Mouse (Mus musculus) embryonic facial prominence, embryonic 10.5 days (tissue): ENCODE measurements at regions not wholly inside any gene's neighbourhood (a gene's known extent, or its start where the extent isn't known, plus 50 kb on each side); places are given as distances from the start of the nearest gene placed in this dataset.

Source experiments
- DNase-seq: peaks from one replicate; pipeline ENCODE4 v3.0.0-alpha.2; 2017; ENCODE audit warnings: low spot score
- H3K27ac ChIP-seq: fragments of 300-500 bp; sonication (generic); replicated peaks from 2 replicates; pipeline ENCODE4 v1.5.1; 2016; ENCODE audit warnings: mild to moderate bottlenecking
- H3K27me3 ChIP-seq: fragments of 300-500 bp; sonication (generic); replicated peaks from 2 replicates; pipeline ENCODE4 v1.6.1; 2016; ENCODE audit warnings: low read depth, mild to moderate bottlenecking; ENCODE audit not compliant: poor library complexity, severe bottlenecking
- H3K36me3 ChIP-seq: fragments of 300-500 bp; sonication (generic); replicated peaks from 2 replicates; pipeline ENCODE4 v1.6.1; 2016; ENCODE audit warnings: mild to moderate bottlenecking, moderate library complexity
- H3K4me1 ChIP-seq: fragments of 300-500 bp; sonication (generic); 2 replicates; pipeline ENCODE4 v1.6.1; 2016
- H3K4me3 ChIP-seq: fragments of 300-500 bp; sonication (generic); 2 replicates; pipeline ENCODE4 v1.5.1; 2016; ENCODE audit warnings: mild to moderate bottlenecking, moderate library complexity
- H3K9me3 ChIP-seq: fragments of 300-500 bp; sonication (generic); 2 replicates; pipeline ENCODE4 v1.6.1; 2016; ENCODE audit warnings: mild to moderate bottlenecking
- WGBS: fragments of 180-500 bp; shearing (Covaris S2); methylation state at CpG from one replicate; pipeline ENCODE4 v1.1.7; 2016; 5-methylcytosine and 5-hydroxymethylcytosine counted together

GRCm38 (mm10) chr1:120946349-120946748, 344.1 kb downstream of the En1 start:
- 84% methylated on average over 4 of the region's 4 CpGs for WGBS
- no peaks in the 10 kb centered on the region for H3K9me3 ChIP-seq
- H3K27me3 ChIP-seq, result no peaks in the 10 kb centered on the region
- H3K27ac ChIP-seq, result no peak overlapping the region
- no peak overlapping the region for H3K4me3 ChIP-seq
- no peaks in the 10 kb centered on the region for H3K4me1 ChIP-seq
- no peaks in the 10 kb centered on the region for H3K36me3 ChIP-seq
- DNase-seq, result no peak

DNA sequence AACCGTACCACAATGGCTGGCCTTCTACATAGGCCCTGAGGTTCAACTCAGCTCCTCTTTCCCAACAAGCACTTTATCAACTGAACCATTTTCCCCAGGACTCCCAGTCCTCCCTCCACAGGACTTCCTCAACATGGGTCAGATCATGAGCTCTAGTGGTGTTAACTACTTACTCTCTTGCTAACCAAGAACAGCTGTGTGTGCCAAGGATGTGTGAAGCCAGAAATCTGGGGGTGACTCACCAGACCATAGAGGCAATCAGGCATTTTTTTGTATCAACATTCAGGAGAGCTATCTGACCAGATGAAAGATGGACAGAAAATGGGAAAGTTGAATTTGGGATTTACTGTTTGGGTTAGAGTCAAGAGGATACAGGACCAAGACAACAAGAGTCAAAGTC, 359.0 kb downstream of the En1 start:
- Histone ChIP-seq H3K27me3 (peaks cover 45% of the 10 kb centered on the region), H3K9me3 (no peaks in the 10 kb centered on the region), H3K27ac (no peak overlapping the region), H3K36me3 (no peaks in the 10 kb centered on the region), H3K4me3 (no peak overlapping the region), H3K4me1 (peaks cover 11% of the 10 kb centered on the region)
- WGBS, result 59% methylated on average over 1 of the region's 1 CpGs
- no peak for DNase-seq

DNA sequence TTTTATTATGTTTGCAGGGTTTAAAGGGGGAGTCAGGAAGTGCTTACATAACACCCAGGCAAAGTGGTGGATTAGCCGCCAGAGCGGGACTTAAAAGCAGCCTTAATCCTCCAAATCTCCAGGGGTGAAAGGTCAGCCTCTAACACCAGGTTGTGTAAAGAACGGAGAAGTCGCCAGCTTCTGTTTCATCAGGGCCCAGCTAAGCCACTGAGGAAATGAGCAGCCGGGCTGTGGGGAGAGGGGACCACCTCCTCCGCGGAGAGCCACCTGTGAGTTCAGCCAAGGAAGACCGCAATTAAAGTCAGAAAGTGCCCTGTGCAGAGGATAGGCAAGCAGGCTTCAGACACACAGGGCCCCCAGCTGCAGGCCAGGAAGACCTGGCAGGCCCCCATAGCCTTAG, 359.8 kb downstream of the En1 start:
- Histone ChIP-seq H3K4me3 (no peak overlapping the region), H3K4me1 (peaks cover 11% of the 10 kb centered on the region), H3K27ac (no peak overlapping the region), H3K27me3 (peaks cover 51% of the 10 kb centered on the region), H3K9me3 (no peaks in the 10 kb centered on the region), H3K36me3 (no peaks in the 10 kb centered on the region)
- 3% methylated on average over 8 of the region's 8 CpGs for WGBS
- DNase-seq, result peak; percentile 61

DNA sequence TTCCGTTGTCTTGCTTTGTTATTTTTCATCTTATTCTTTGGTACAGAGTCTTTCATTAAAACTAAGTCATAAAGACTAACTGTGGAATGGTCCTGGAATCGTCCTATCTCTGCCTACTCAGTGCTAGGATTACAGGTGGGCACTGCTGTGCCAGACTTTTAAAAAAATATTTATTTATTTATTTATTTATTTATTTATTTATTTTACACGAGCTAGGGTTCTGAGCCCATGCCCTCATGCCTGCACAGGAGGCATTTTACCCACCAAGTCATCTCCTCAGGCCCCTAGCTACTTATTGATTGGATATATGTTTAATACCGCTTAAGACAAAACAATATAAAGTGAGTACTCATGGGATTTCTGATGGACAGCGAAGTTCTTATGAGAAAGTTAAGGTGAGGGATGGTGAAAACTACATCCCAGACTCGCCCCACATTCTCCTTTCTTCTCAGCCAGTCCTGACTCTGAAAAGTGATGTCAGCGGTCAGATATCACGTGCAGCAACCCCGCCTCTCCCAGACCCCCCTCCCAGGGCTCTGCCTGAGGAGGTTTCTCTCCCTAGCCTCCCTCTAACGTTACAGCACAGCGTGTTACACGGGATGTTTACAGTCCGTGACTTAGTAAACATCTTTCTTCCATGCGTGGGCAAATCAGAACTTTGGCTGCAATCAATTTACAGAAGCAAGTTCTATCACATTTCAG, 361.4 kb downstream of the En1 start:
- WGBS, result 27% methylated on average over 14 of the region's 14 CpGs
- H3K4me3 ChIP-seq, result peak overlapping the region; percentile 35
- DNase-seq, result peak; percentile 66
- peaks cover 11% of the 10 kb centered on the region for H3K4me1 ChIP-seq
- no peaks in the 10 kb centered on the region for H3K9me3 ChIP-seq
- H3K36me3 ChIP-seq, result no peaks in the 10 kb centered on the region
- peaks cover 52% of the 10 kb centered on the region for H3K27me3 ChIP-seq
- no peak overlapping the region for H3K27ac ChIP-seq

GRCm38 (mm10) chr1:120964179-120964517, 361.9 kb downstream of the En1 start:
- H3K27me3 ChIP-seq, result peaks cover 56% of the 10 kb centered on the region
- H3K9me3 ChIP-seq, result no peaks in the 10 kb centered on the region
- 55% methylated on average over 17 of the region's 17 CpGs for WGBS
- no peak for DNase-seq
- H3K4me3 ChIP-seq, result peak overlapping the region; percentile 35
- H3K36me3 ChIP-seq, result no peaks in the 10 kb centered on the region
- no peak overlapping the region for H3K27ac ChIP-seq
- H3K4me1 ChIP-seq, result peaks cover 11% of the 10 kb centered on the region

DNA sequence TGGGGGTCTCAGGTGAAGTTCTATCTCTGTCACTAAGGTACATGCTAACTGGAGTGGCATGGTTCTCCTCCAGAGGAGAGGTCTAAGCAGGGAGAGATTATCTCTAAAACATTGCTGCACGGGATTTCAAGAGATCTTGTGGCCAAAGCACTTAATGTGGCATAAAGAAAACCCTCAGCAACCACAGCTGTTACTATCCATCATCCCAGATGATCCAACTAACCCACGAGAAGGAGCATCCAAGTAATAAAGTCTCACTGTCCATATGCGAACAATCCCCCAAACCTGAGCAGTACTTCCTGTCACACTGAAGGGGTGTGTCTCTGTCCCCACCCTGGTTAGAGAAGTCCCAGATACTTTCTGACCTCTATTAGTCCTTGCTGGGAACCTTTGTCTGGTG, 363.9 kb downstream of the En1 start:
- Histone ChIP-seq H3K4me3 (no peak overlapping the region), H3K4me1 (peaks cover 11% of the 10 kb centered on the region), H3K27me3 (peaks cover 44% of the 10 kb centered on the region), H3K36me3 (no peaks in the 10 kb centered on the region), H3K9me3 (no peaks in the 10 kb centered on the region), H3K27ac (no peak overlapping the region)
- DNase-seq, result no peak
- WGBS, result 83% methylated on average over 3 of the region's 3 CpGs

DNA sequence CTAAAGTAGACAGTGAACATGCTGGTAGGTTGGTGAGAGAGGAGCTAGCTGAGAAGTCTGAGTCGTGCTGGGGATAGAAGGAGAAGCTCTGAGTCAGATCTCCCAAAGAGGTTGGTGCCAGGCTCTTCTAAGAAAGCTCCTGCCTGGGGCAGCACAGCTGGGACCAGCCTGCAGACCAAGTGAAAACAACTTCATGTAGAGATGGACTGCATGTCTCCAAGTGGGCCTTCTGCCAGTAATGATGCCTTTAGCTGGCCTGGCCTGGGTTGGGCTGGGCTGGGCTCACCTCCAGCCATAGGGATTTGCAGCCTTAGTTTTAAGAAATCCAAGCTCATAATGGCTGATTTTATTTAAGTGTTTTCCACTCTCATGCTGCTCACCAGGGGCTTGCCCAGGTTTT, 357.7 kb downstream of the Insig2 start:
- H3K27me3 ChIP-seq, result no peaks in the 10 kb centered on the region
- no peaks in the 10 kb centered on the region for H3K4me1 ChIP-seq
- H3K27ac ChIP-seq, result no peak overlapping the region
- H3K4me3 ChIP-seq, result no peak overlapping the region
- whole genome bisulfite sequencing, result 72% methylated on average over 1 of the region's 1 CpGs
- DNase-seq, result no peak
- no peaks in the 10 kb centered on the region for H3K9me3 ChIP-seq
- no peaks in the 10 kb centered on the region for H3K36me3 ChIP-seq

DNA sequence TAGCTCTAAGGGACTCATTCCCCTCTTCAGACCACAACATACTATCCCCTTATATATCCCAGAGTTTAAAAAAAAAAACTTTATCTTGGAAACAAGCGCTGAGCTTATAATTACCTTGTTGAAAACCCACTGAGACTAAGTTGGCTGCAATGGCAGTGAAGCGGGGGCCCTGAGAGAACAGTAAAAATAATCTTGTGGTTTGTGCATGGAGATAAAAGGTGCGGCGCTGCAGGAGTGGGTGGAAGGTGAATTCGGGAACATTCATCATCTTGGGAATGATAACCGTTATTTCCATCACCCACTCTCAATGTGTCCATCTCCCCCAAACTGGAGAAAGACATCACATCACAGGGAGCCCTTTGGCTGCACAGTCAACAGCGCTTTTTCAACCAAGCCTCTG, 327.9 kb downstream of the Insig2 start:
- Histone ChIP-seq H3K4me1 (0 out of 2 replicates have a peak, but pooled peaks cover 6% of the 10 kb centered on the region), H3K36me3 (no peaks in the 10 kb centered on the region), H3K27me3 (0 out of 2 replicates have a peak, but pooled peaks cover 4% of the 10 kb centered on the region), H3K27ac (no peak overlapping the region), H3K4me3 (no peak overlapping the region), H3K9me3 (peaks cover 8% of the 10 kb centered on the region)
- WGBS, result 91% methylated on average over 7 of the region's 7 CpGs
- no peak for DNase-seq

- no peak overlapping the region for H3K4me3 ChIP-seq
- H3K27me3 ChIP-seq, result 0 out of 2 replicates have a peak, but pooled peaks cover 4% of the 10 kb centered on the region
- no peak for DNase-seq
- no peak overlapping the region for H3K27ac ChIP-seq
- peaks cover 8% of the 10 kb centered on the region for H3K9me3 ChIP-seq
- no peaks in the 10 kb centered on the region for H3K36me3 ChIP-seq
- 0 out of 2 replicates have a peak, but pooled peaks cover 6% of the 10 kb centered on the region for H3K4me1 ChIP-seq
- 47% methylated on average over 3 of the region's 3 CpGs for WGBS
Measured at GRCm38 (mm10) chr1:121005198-121005597, 327.2 kb downstream of the Insig2 start.

GRCm38 (mm10) chr1:121012126-121012525, 320.3 kb downstream of the Insig2 start:
- no peak for DNase-seq
- H3K36me3 ChIP-seq, result no peaks in the 10 kb centered on the region
- no peak overlapping the region for H3K27ac ChIP-seq
- H3K27me3 ChIP-seq, result peaks cover 7% of the 10 kb centered on the region; the same call in 1 of the 2 replicates
- H3K4me3 ChIP-seq, result no peak overlapping the region
- peaks cover 12% of the 10 kb centered on the region for H3K4me1 ChIP-seq
- H3K9me3 ChIP-seq, result peaks cover 10% of the 10 kb centered on the region

GRCm38 (mm10) chr1:121013839-121014503, 318.4 kb downstream of the Insig2 start:
- Histone ChIP-seq H3K4me3 (no peak overlapping the region), H3K9me3 (peaks cover 7% of the 10 kb centered on the region), H3K4me1 (peaks cover 12% of the 10 kb centered on the region), H3K27ac (no peak overlapping the region; the same call in 1 of the 2 replicates), H3K27me3 (peaks cover 7% of the 10 kb centered on the region; the same call in 1 of the 2 replicates), H3K36me3 (no peaks in the 10 kb centered on the region)
- 38% methylated on average over 12 of the region's 12 CpGs for WGBS
- DNase-seq, result peak; percentile 21

- Histone ChIP-seq H3K36me3 (no peaks in the 10 kb centered on the region), H3K27me3 (no peaks in the 10 kb centered on the region), H3K4me1 (no peaks in the 10 kb centered on the region), H3K9me3 (no peaks in the 10 kb centered on the region), H3K4me3 (no peak overlapping the region), H3K27ac (no peak overlapping the region)
- DNase-seq, result no peak
- 92% methylated on average over 2 of the region's 2 CpGs for WGBS
Measured at GRCm38 (mm10) chr1:121029375-121029774, 303.0 kb downstream of the Insig2 start.

DNA sequence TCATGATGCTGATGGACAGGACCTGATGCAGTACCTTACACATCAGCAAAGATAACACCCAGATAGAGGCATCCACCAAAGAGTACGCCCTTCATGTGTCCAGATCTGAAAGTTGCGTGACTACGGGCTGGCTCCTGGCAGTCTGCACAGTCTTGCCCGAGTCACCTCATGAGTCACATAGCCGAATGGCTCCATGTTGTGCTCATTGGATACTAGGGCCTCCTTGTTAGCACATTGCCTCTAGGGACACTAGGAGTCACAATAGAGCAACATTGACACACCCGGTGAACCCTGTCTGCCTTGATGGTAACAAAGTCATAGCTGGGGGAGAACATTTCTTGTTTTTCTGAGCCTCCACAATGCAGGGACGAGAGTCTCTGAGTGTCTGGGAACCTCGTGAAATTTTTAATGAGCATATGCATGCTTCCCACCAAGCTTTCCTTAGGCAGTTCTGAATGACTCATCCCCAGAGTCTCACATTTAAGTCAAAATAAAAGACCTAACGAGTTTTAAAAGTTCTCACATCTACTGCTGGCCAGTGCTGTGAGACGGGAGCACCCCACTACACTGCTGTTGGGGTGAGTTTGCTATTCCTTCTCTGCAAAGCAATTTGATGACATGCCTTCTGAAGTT, 297.5 kb downstream of the Insig2 start:
- Histone ChIP-seq H3K27me3 (no peaks in the 10 kb centered on the region), H3K9me3 (no peaks in the 10 kb centered on the region), H3K4me1 (no peaks in the 10 kb centered on the region), H3K36me3 (no peaks in the 10 kb centered on the region), H3K4me3 (no peak overlapping the region), H3K27ac (no peak overlapping the region)
- 90% methylated on average over 10 of the region's 10 CpGs for WGBS
- no peak for DNase-seq
